Mouse (Mus musculus): ENCODE measurements around the gene Ak9. TPM values are rescaled to one million over a fixed set of nuclear protein-coding genes. Genes with fewer than 3 reads are reported as not detected.

Ak9 gene
- polyA plus RNA-seq, 1 experiment from 2014 or later = 0.34 TPM

Other genes starting within 250 kb of the Ak9 start
- not detected in 2 replicates for gene Gpr6, start 231.7 kb upstream of the Ak9 start, polyA plus RNA-seq (2016; fragmentation: Nextera tagmentation; extraction: Ambion mirVana)
- 18.8 and 19.6 TPM in 2 replicates for gene Fig4, start 720 bp upstream of the Ak9 start, polyA plus RNA-seq (2016; fragmentation: Nextera tagmentation; extraction: Ambion mirVana)
- gene Zbtb24, start 146.4 kb downstream of the Ak9 start, polyA plus RNA-seq (2016; fragmentation: Nextera tagmentation; extraction: Ambion mirVana) = 18.6 TPM in 2 replicates
- gene Mical1, start 172.3 kb downstream of the Ak9 start, polyA plus RNA-seq (2016; fragmentation: Nextera tagmentation; extraction: Ambion mirVana) = 48.1 and 51.3 TPM in 2 replicates
- gene Smpd2, start 186.4 kb downstream of the Ak9 start, polyA plus RNA-seq (2016; fragmentation: Nextera tagmentation; extraction: Ambion mirVana) = 57.8 and 59.7 TPM in 2 replicates
- 1.1 and 1.2 TPM in 2 replicates for gene Ppil6, start 186.5 kb downstream of the Ak9 start, polyA plus RNA-seq (2016; fragmentation: Nextera tagmentation; extraction: Ambion mirVana)
- gene Cd164, start 215.4 kb downstream of the Ak9 start, polyA plus RNA-seq (2016; fragmentation: Nextera tagmentation; extraction: Ambion mirVana) = 87.6 and 110 TPM in 2 replicates